Mouse (Mus musculus) ES-Bruce4 (cell line): ENCODE results near the gene Fgfr2. TPM values are rescaled to one million over a fixed set of nuclear protein-coding genes. Genes with fewer than 3 reads are reported as not detected.

Experiments used
- H3K27ac ChIP-seq: 2 replicates; pipeline ENCODE4 v1.5.1; 2012; ENCODE audit warnings: low read length, inconsistent platforms; ENCODE audit not compliant: insufficient read depth
- H3K27me3 ChIP-seq: 2 replicates; pipeline ENCODE4 v1.6.1; 2012; ENCODE audit warnings: mild to moderate bottlenecking, low read length, inconsistent platforms; ENCODE audit not compliant: control insufficient read depth, poor library complexity, insufficient read depth, severe bottlenecking
- H3K36me3 ChIP-seq: 2 replicates; pipeline ENCODE4 v1.6.1; 2012; ENCODE audit warnings: inconsistent platforms, mild to moderate bottlenecking, low read length, moderate library complexity; ENCODE audit not compliant: control insufficient read depth, poor library complexity, insufficient read depth, severe bottlenecking
- H3K4me1 ChIP-seq: one replicate; pipeline ENCODE4 v1.8.1; 2011; ENCODE audit warnings: low read length; ENCODE audit not compliant: control insufficient read depth, insufficient read depth
- H3K4me3 ChIP-seq: 2 replicates; pipeline ENCODE4 v1.5.1; 2011; ENCODE audit warnings: low read depth, mild to moderate bottlenecking, low read length
- H3K9ac ChIP-seq: 2 replicates; pipeline ENCODE4 v1.6.1; 2012; ENCODE audit warnings: low read depth, mild to moderate bottlenecking, inconsistent platforms; ENCODE audit not compliant: poor library complexity, severe bottlenecking
- H3K9me3 ChIP-seq: replicated peaks from 2 replicates; pipeline ENCODE4 v1.6.1; 2012; ENCODE audit warnings: mild to moderate bottlenecking, low read length, inconsistent platforms; ENCODE audit not compliant: control insufficient read depth, poor library complexity, insufficient read depth, severe bottlenecking
- CTCF ChIP-seq: IDR thresholded peaks from one replicate; pipeline ENCODE4 v1.8.1; 2011; ENCODE audit warnings: low read depth, low read length
- EP300 ChIP-seq: IDR thresholded peaks from 2 replicates; pipeline ENCODE4 v1.6.1; 2011; ENCODE audit warnings: low read depth, low read length; ENCODE audit not compliant: insufficient read depth
- POLR2A ChIP-seq: IDR thresholded peaks from one replicate; pipeline ENCODE4 v1.8.1; 2011; ENCODE audit warnings: low read length; ENCODE audit not compliant: insufficient read depth
- polyA plus RNA-seq: library from polyadenylated mRNA; stranded (reverse); fragments of >200 nt; gene quantifications from 2 replicates; pipeline ENCODE4 v1.2.4, GENCODE M21; 2011; ENCODE audit warnings: low read depth; ENCODE audit not compliant: missing spikeins, insufficient read depth, insufficient read length

The Fgfr2 gene
- polyA plus RNA-seq, 1 experiment, result 34.8 TPM

- Histone ChIP-seq H3K9me3 (no peaks in the 10 kb centered on the region), H3K36me3 (no peaks in the 10 kb centered on the region), H3K27ac (no peak overlapping the region), H3K9ac (no peak overlapping the region), H3K4me3 (no peak overlapping the region), H3K27me3 (no peaks in the 10 kb centered on the region), H3K4me1 (peaks cover 2% of the 10 kb centered on the region)
- TF ChIP-seq POLR2A (no peak), CTCF (no peak), EP300 (no peak)
Observed at GRCm38 (mm10) chr7:132786522-132786921, 336.6 kb downstream of the Fgfr2 start.

GRCm38 (mm10) chr7:132786011-132786410, 337.1 kb downstream of the Fgfr2 start:
- H3K9ac ChIP-seq, result no peak overlapping the region
- no peaks in the 10 kb centered on the region for H3K36me3 ChIP-seq
- TF ChIP-seq CTCF, result no peak
- TF ChIP-seq EP300, result no peak
- no peak for TF ChIP-seq POLR2A
- peaks cover 2% of the 10 kb centered on the region for H3K4me1 ChIP-seq
- H3K27me3 ChIP-seq, result no peaks in the 10 kb centered on the region
- no peak overlapping the region for H3K27ac ChIP-seq
- no peaks in the 10 kb centered on the region for H3K9me3 ChIP-seq
- H3K4me3 ChIP-seq, result no peak overlapping the region

- no peak overlapping the region for H3K27ac ChIP-seq
- peaks cover 3% of the 10 kb centered on the region for H3K4me1 ChIP-seq
- H3K9ac ChIP-seq, result no peak overlapping the region
- no peaks in the 10 kb centered on the region for H3K36me3 ChIP-seq
- H3K4me3 ChIP-seq, result no peak overlapping the region
- TF ChIP-seq CTCF, result no peak
- TF ChIP-seq POLR2A, result no peak
- no peak for TF ChIP-seq EP300
- no peaks in the 10 kb centered on the region for H3K9me3 ChIP-seq
- no peaks in the 10 kb centered on the region for H3K27me3 ChIP-seq
Observed at GRCm38 (mm10) chr7:132784101-132784500, 339.0 kb downstream of the Fgfr2 start.

DNA sequence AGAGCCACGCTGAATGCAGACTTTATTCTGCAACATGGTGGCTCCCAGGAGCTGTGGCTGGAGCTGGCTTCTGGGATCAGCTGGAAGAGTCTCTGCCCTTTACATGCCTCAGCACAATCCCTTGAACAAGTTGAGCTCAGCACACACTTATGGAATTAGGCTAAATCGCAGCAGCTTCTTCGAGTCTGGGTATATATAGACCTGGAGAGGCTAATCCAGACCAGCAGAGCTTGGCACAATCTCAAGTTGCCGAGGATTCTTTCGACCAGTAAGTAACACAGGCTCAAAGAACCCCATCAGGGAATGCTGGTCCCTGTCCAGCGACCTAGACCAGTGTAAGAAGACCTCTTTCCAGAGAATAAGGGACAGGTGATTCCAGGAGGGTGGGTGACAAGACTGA, 341.3 kb downstream of the Fgfr2 start:
- H3K9ac ChIP-seq, result no peak overlapping the region
- no peaks in the 10 kb centered on the region for H3K27me3 ChIP-seq
- no peaks in the 10 kb centered on the region for H3K9me3 ChIP-seq
- no peaks in the 10 kb centered on the region for H3K36me3 ChIP-seq
- H3K4me3 ChIP-seq, result no peak overlapping the region
- TF ChIP-seq CTCF, result no peak
- TF ChIP-seq POLR2A, result no peak
- no peak for TF ChIP-seq EP300
- peaks cover 3% of the 10 kb centered on the region for H3K4me1 ChIP-seq
- H3K27ac ChIP-seq, result no peak overlapping the region

DNA sequence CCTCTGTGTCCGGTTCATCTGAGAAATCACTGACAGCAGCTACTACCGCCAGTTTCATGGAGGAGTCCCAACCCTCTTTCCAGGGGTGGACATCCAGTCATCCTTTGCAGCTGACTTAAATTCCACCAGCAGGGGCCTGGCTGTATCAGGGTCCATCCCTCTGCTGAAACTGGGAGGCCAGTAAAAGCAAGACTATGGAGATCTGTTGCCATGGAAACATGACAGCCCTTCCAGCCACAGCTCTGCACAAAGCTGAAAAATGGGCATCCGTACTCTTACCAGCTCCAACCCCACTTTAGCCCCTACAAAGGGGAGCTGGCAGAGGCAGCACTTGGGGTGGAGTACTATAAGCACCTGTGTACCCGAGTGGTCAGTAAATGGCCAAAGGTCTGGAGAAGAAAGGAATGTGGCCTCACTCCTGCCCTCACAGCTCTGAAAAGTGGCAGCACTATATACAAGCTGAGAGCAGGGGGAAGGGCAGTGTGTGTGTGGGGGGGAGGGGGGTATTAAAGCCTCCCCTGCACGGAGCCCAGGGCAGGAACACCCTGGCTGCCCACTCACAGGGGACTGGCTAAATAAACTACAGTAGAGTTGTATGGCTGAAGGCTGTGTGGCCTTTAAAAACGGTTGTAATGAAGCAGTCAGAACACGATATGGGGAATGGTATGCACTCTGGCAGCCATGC, 341.9 kb downstream of the Fgfr2 start:
- Histone ChIP-seq H3K9ac (no peak overlapping the region), H3K27me3 (no peaks in the 10 kb centered on the region), H3K27ac (no peak overlapping the region), H3K4me1 (peaks cover 3% of the 10 kb centered on the region), H3K36me3 (no peaks in the 10 kb centered on the region), H3K4me3 (no peak overlapping the region), H3K9me3 (no peaks in the 10 kb centered on the region)
- TF ChIP-seq POLR2A, result no peak
- no peak for TF ChIP-seq CTCF
- no peak for TF ChIP-seq EP300

GRCm38 (mm10) chr7:132780611-132781010, 342.5 kb downstream of the Fgfr2 start:
- no peak overlapping the region for H3K4me3 ChIP-seq
- H3K36me3 ChIP-seq, result no peaks in the 10 kb centered on the region
- H3K9ac ChIP-seq, result no peak overlapping the region
- no peaks in the 10 kb centered on the region for H3K27me3 ChIP-seq
- TF ChIP-seq CTCF (no peak), EP300 (no peak), POLR2A (no peak)
- H3K27ac ChIP-seq, result no peak overlapping the region
- peaks cover 3% of the 10 kb centered on the region for H3K4me1 ChIP-seq
- no peaks in the 10 kb centered on the region for H3K9me3 ChIP-seq
